Mouse (Mus musculus) midbrain, embryonic 16.5 days (tissue): Measurements from ENCODE around the gene Adipor1. TPM values are rescaled to one million over a fixed set of nuclear protein-coding genes. Genes with fewer than 3 reads are reported as not detected.
"Not testable (repeated sequence)": the region's sequence is repeated elsewhere in the genome, so short reads cannot be mapped to it uniquely, and the experiment has no call there.

Experiments
- ATAC-seq: fragments of 200-750 bp; cut with Nextera tagmentation; 2 replicates; pipeline ENCODE4 v1.8.0; 2017; ENCODE audit warnings: moderate TSS enrichment
- H3K27ac ChIP-seq: fragments of 300-500 bp; sonication (generic); 2 replicates; pipeline ENCODE4 v1.5.1; 2014; ENCODE audit warnings: mild to moderate bottlenecking, low read length, mixed read lengths
- H3K27me3 ChIP-seq: fragments of 300-500 bp; sonication (generic); 2 replicates; pipeline ENCODE4 v1.6.1; 2014; ENCODE audit warnings: low read depth, low read length, mixed read lengths; ENCODE audit not compliant: control insufficient read depth, insufficient read depth
- H3K36me3 ChIP-seq: fragments of 300-500 bp; sonication (generic); 2 replicates; pipeline ENCODE4 v1.6.1; 2014; ENCODE audit warnings: mild to moderate bottlenecking, low read length, moderate library complexity, mixed read lengths; ENCODE audit not compliant: control insufficient read depth, insufficient read depth
- H3K4me1 ChIP-seq: fragments of 300-500 bp; sonication (generic); 2 replicates; pipeline ENCODE4 v1.6.1; 2014; ENCODE audit warnings: mild to moderate bottlenecking, low read length, mixed read lengths; ENCODE audit not compliant: control insufficient read depth, insufficient read depth
- H3K4me2 ChIP-seq: fragments of 300-500 bp; sonication (generic); 2 replicates; pipeline ENCODE4 v1.6.1; 2014; ENCODE audit warnings: mild to moderate bottlenecking, low read length, mixed read lengths
- H3K4me3 ChIP-seq: fragments of 300-500 bp; sonication (generic); 2 replicates; pipeline ENCODE4 v1.5.1; 2014; ENCODE audit warnings: low read depth, mild to moderate bottlenecking, low read length, moderate library complexity, mixed read lengths
- H3K9ac ChIP-seq: fragments of 300-500 bp; sonication (generic); 2 replicates; pipeline ENCODE4 v1.6.1; 2014; ENCODE audit warnings: low read depth, low read length, mixed read lengths
- H3K9me3 ChIP-seq: fragments of 300-500 bp; sonication (generic); replicated peaks from 2 replicates; pipeline ENCODE4 v1.6.1; 2014; ENCODE audit warnings: mild to moderate bottlenecking, low read length, mixed read lengths; ENCODE audit not compliant: control insufficient read depth, poor library complexity, severe bottlenecking
- WGBS: fragments of 180-500 bp; shearing (Covaris S2); extraction: QIAGEN DNeasy Blood & Tissue Kit; methylation state at CpG from one replicate; pipeline ENCODE4 v1.1.7; 2014; 5-methylcytosine and 5-hydroxymethylcytosine counted together
- polyA plus RNA-seq: library from polyadenylated mRNA; unstranded; fragments of >200 nt; fragmentation: Nextera tagmentation; extraction: Ambion mirVana; gene quantifications from 2 replicates; pipeline ENCODE4 v1.2.1, GENCODE M21; 2015

The Adipor1 gene
- polyA plus RNA-seq, 1 experiment from 2014 or later = 82.6 TPM

DNA sequence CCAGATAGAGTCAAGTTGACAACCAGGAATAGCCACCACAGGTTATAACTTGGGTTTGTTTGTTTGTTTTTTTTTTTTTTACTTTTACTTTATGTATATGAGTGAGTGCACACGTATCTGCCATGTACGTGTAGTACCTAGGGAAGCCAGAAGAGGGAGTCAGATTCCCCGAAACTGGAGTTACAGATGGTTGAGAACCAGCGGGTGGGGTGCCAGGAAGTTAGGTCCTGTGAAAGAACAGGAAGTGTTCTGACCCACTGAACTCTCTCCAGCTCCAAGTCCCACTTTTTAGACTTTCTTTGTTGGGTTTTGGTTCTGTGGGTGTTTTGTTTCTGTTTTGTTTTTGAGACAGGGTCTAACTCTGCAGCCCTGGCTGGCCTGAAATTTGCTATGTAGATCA lies 20.2 kb downstream of the Adipor1 start:
- H3K4me3 ChIP-seq = no peak overlapping the region
- peaks cover 5% of the 10 kb centered on the region; the same call in 1 of the 2 replicates for H3K36me3 ChIP-seq
- H3K27ac ChIP-seq = no peak overlapping the region
- H3K4me1 ChIP-seq = no peaks in the 10 kb centered on the region
- H3K4me2 ChIP-seq = no peak overlapping the region
- H3K9me3 ChIP-seq = no peaks in the 10 kb centered on the region
- H3K27me3 ChIP-seq = no peaks in the 10 kb centered on the region
- ATAC-seq = no peak
- WGBS = 38% methylated on average over 4 of the region's 4 CpGs
- H3K9ac ChIP-seq = no peak overlapping the region

DNA sequence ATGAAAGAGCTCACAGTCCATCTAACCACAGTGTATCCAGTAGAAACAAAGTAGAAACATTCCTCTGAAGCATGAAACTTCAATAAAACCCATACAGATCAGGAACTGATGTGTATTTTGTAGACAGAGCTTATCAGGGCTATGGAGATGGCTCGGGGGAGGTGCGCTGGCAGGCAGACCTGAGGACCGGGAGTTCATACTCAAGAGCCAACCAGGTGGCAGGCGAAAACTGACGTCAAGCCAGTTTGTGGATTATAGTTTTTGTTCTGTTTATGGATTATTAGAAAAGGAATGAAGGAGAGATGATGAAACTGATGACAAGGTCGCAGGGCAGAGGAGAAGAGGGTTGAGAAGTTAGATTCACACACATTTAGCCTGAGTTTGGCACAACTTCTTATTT lies 25.3 kb downstream of the Adipor1 start:
- no peak for ATAC-seq
- no peaks in the 10 kb centered on the region for H3K36me3 ChIP-seq
- no peaks in the 10 kb centered on the region for H3K9me3 ChIP-seq
- no peaks in the 10 kb centered on the region for H3K27me3 ChIP-seq
- H3K9ac ChIP-seq = no peak overlapping the region
- H3K4me2 ChIP-seq = no peak overlapping the region
- no peak overlapping the region for H3K4me3 ChIP-seq
- no peak overlapping the region for H3K27ac ChIP-seq
- no peaks in the 10 kb centered on the region for H3K4me1 ChIP-seq
- 95% methylated on average over 6 of the region's 6 CpGs for WGBS

DNA sequence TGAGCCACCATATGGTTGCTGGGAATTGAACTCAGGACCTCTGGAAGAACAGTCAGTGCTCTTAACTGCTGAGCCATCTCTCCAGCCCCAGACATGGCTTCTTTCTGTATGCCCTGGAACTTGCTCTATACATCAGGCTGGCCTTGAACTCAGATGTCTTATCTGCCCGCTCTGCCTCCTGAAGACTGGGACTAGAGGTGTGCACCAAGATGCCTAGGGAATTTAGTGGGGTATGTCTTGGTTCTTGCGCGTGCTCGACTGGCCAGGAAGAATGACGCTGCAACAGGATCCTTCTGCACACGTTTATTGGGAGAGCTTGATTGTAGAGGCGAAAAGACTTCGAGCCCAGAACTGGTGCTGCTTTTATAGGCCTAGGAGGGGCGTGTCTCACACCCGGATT lies 26.6 kb downstream of the Adipor1 start:
- not testable (repeated sequence) for H3K4me3 ChIP-seq, H3K9ac ChIP-seq, H3K27me3 ChIP-seq, H3K4me1 ChIP-seq, H3K9me3 ChIP-seq, H3K27ac ChIP-seq, ATAC-seq, H3K36me3 ChIP-seq, H3K4me2 ChIP-seq
- 92% methylated on average over 6 of the region's 10 CpGs for WGBS

DNA sequence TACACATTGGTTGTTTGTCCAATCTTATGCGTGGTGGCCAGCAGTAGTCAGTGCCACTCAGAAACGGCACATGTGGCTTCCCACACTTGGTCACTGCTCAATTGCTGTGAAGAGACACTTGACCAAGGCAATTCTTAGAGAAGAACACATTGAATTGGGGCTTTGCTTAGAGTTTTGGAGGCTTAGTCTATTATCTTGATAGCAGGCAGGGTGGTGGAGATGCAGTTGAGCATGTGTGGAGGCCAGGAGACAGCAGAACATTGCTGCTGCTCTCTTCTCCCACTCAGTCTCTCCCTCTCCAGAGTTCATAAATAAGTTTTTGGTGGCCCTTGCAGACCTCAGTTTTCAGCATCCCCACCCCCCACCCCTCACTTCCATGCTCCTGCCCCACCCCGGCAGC lies 27.2 kb downstream of the Adipor1 start:
- no peaks in the 10 kb centered on the region for H3K27me3 ChIP-seq
- H3K4me2 ChIP-seq = no peak overlapping the region
- H3K27ac ChIP-seq = no peak overlapping the region
- H3K4me1 ChIP-seq = no peaks in the 10 kb centered on the region
- H3K36me3 ChIP-seq = no peaks in the 10 kb centered on the region
- H3K9ac ChIP-seq = no peak overlapping the region
- WGBS = 95% methylated on average over 3 of the region's 3 CpGs
- ATAC-seq = no peak
- no peaks in the 10 kb centered on the region for H3K9me3 ChIP-seq
- H3K4me3 ChIP-seq = no peak overlapping the region

DNA sequence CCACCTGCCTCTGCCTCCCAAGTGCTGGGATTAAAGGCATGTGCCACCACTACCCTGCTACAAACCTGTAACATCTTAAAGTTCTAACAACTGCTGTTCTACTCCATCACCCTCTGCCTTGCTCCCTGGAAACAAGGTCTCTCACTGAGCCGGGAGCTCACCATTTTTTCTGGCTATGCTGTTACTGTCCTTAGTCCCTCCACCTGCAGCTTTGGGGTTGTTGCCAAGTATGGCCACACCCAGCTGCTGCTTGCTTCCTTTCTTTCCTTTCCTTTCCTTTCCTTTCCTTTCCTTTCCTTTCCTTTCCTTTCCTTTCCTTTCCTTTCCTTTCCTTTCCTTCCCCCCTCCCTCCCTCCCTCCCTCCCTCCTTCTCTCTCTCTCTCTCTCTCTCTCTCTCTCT lies 28.1 kb downstream of the Adipor1 start:
- H3K27ac ChIP-seq = not testable (repeated sequence)
- 96% methylated on average over 1 of the region's 1 CpGs for WGBS

DNA sequence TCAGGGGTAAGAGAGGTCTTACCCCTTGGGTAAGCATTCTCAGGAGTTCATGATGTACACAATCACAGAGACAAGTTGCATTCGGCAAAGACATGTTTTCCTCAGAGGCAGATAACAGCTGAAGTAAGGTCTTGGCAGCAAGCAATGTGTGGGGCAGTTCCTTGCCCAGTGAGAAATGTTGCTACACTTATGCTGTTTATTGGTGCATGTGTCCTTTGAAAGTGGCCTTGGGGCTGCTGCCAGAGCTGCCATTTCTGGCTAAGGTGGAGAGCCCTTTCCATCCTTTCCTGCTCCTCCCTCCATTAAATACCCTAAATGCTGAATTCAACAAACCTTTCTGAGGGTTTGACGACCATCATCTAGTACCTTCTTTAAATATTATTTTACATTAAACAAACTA lies 30.2 kb downstream of the Adipor1 start:
- WGBS = 90% methylated on average over 2 of the region's 2 CpGs
- H3K4me3 ChIP-seq = no peak overlapping the region

More for the DNA sequence above, 28.1 kb downstream of the Adipor1 start:
- not testable (repeated sequence) for H3K4me1 ChIP-seq, ATAC-seq, H3K4me2 ChIP-seq, H3K9ac ChIP-seq, H3K36me3 ChIP-seq, H3K27me3 ChIP-seq, H3K9me3 ChIP-seq, H3K4me3 ChIP-seq

DNA sequence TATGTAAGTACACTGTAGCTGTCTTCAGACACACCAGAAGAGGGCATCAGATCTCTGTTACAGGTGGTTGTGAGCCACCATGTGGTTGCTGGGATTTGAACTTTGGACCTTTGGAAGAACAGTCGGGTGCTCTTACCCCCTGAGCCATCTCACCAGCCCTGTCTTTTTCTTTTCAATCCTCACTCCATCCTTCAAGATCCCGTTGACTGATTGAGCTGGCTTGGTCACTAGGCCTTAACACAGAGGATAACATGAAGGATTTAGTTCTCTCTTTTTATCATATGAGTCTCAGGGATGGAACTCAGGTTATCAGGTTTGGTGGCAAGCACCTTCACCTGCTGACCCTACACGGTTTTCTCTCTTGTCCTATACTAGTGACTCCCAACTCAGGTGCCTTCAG lies 33.4 kb downstream of the Adipor1 start:
- WGBS = 66% methylated on average over 3 of the region's 3 CpGs
- H3K4me3 ChIP-seq, H3K27ac ChIP-seq, H3K4me1 ChIP-seq, ATAC-seq, H3K9ac ChIP-seq, H3K4me2 ChIP-seq, H3K9me3 ChIP-seq, H3K27me3 ChIP-seq, H3K36me3 ChIP-seq: not testable (repeated sequence)

More for the DNA sequence above, 30.2 kb downstream of the Adipor1 start:
- Histone ChIP-seq H3K9me3 (no peaks in the 10 kb centered on the region), H3K27ac (no peak overlapping the region), H3K27me3 (no peaks in the 10 kb centered on the region), H3K4me2 (no peak overlapping the region), H3K4me1 (no peaks in the 10 kb centered on the region), H3K9ac (no peak overlapping the region), H3K36me3 (no peaks in the 10 kb centered on the region)
- ATAC-seq = no peak

DNA sequence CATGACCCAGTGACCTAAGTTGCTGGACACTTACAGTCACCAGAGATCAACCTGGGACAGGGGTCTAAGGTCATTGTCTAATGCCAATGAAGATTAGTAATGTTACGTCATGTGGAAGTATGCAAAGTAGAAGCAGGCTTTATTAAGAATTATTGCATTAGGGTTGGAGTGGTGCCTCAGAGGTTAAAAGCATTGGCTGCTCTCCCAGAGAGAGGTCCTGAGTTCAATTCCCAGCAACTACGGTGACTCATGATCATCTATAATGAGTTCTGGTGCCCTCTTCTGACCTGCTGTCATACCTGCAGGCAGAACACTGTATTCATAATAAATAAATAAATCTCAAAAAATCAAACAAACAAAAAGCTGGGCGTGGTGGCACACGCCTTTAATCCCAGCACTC lies 35.0 kb downstream of the Adipor1 start:
- Histone ChIP-seq H3K4me1 (peaks cover 7% of the 10 kb centered on the region), H3K27me3 (no peaks in the 10 kb centered on the region), H3K4me2 (no peak overlapping the region), H3K4me3 (no peak overlapping the region), H3K9ac (no peak overlapping the region), H3K36me3 (no peaks in the 10 kb centered on the region), H3K9me3 (no peaks in the 10 kb centered on the region), H3K27ac (no peak overlapping the region)
- WGBS = 86% methylated on average over 4 of the region's 4 CpGs
- no peak for ATAC-seq

DNA sequence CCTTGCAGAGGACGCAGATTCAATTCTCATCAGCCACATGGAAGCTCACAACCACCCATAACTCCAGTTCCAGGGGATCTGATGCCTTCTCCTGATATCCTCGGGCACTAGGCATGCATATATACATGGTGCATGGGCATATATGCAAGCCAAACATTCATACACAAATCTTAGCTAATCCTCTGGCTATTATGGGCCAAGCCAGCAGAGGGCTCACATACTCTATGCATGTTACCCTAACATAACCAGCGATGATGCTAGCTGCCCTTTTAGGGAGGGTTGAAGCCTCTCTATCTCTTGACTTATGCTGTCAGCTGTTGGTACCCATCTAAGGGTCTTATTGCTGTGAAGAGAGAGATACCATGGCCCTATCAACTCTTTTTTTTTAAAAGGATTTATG lies 35.8 kb downstream of the Adipor1 start:
- Histone ChIP-seq H3K36me3 (no peaks in the 10 kb centered on the region), H3K9me3 (no peaks in the 10 kb centered on the region), H3K4me1 (peaks cover 7% of the 10 kb centered on the region), H3K27ac (no peak overlapping the region), H3K4me2 (no peak overlapping the region), H3K9ac (no peak overlapping the region), H3K27me3 (no peaks in the 10 kb centered on the region), H3K4me3 (no peak overlapping the region)
- WGBS = 51% methylated on average over 3 of the region's 3 CpGs
- no peak for ATAC-seq
